Mouse (Mus musculus): ENCODE measurements around the gene Pik3c2a. TPM values are rescaled to one million over a fixed set of nuclear protein-coding genes. Genes with fewer than 3 reads are reported as not detected.

The Pik3c2a gene
- polyA plus RNA-seq, 2 experiments = 2.5 to 2.9 TPM

- Histone ChIP-seq H3K4me2 (ENCODE audit: low read depth) (no peak overlapping the region), H3K9ac (replicated peaks) (no peak overlapping the region), H3K36me3 (replicated peaks; ENCODE audit: control insufficient read depth, insufficient read depth, low read depth) (no peaks in the 10 kb centered on the region), H3K4me3 (ENCODE audit: insufficient read depth in 1 of 2, low read depth in 2 of 2, low read length in 2 of 2) (no peak overlapping the region), H3K4me1 (replicated peaks; ENCODE audit: control insufficient read depth in 2 of 2, insufficient read depth in 2 of 2, low read length in 1 of 2) (no peaks in the 10 kb centered on the region), H3K27ac (no peak overlapping the region), H3K9me3 (ENCODE audit: control insufficient read depth, low read length) (no peaks in the 10 kb centered on the region), H3K27me3 (ENCODE audit: control insufficient read depth, insufficient read depth, low read length) (no peaks in the 10 kb centered on the region)
- WGBS (ENCODE audit: insufficient replicate concordance) = 53% methylated on average over 1 of the region's 1 CpGs
- ATAC-seq (ENCODE audit: insufficient read depth) (no peak), DNase-seq (ENCODE audit: low read depth in 3 of 3, low spot score in 3 of 3) (no peak)
- TF ChIP-seq CTCF (IDR thresholded peaks at IDR 0.05; ENCODE audit: low read depth) (no peak), EP300 (IDR thresholded peaks at IDR 0.05; ENCODE audit: low read depth) (no peak)
These were observed 69.0 kb downstream of the Pik3c2a start for GRCm38 (mm10) chr7:116374284-116374683.

- TF ChIP-seq CTCF (IDR thresholded peaks at IDR 0.05; ENCODE audit: low read depth) (peak; percentile 64; the same call in 1 of the 2 replicates), EP300 (IDR thresholded peaks at IDR 0.05; ENCODE audit: low read depth) (no peak)
- Histone ChIP-seq H3K9me3 (ENCODE audit: control insufficient read depth, low read length) (no peaks in the 10 kb centered on the region), H3K4me3 (ENCODE audit: insufficient read depth in 1 of 2, low read depth in 2 of 2, low read length in 2 of 2) (no peak overlapping the region), H3K4me2 (ENCODE audit: low read depth) (peak overlapping the region; percentile 23), H3K4me1 (replicated peaks; ENCODE audit: control insufficient read depth in 2 of 2, insufficient read depth in 2 of 2, low read length in 1 of 2) (peaks cover 8 to 14% of the 10 kb centered on the region in 2 experiments; a peak in 3 of 4 replicates), H3K27ac (no peak overlapping the region), H3K9ac (replicated peaks) (no peak overlapping the region), H3K36me3 (replicated peaks; ENCODE audit: control insufficient read depth, insufficient read depth, low read depth) (peaks cover 18% of the 10 kb centered on the region), H3K27me3 (ENCODE audit: control insufficient read depth, insufficient read depth, low read length) (no peaks in the 10 kb centered on the region)
- ATAC-seq (ENCODE audit: insufficient read depth) (no peak), DNase-seq (ENCODE audit: low read depth in 3 of 3, low spot score in 3 of 3) (peak; percentile 47 to 53 (median 48))
- 80% methylated on average over 1 of the region's 1 CpGs for WGBS (ENCODE audit: insufficient replicate concordance)
These were observed 107.0 kb downstream of the Pik3c2a start for GRCm38 (mm10) chr7:116336226-116336625.

DNA sequence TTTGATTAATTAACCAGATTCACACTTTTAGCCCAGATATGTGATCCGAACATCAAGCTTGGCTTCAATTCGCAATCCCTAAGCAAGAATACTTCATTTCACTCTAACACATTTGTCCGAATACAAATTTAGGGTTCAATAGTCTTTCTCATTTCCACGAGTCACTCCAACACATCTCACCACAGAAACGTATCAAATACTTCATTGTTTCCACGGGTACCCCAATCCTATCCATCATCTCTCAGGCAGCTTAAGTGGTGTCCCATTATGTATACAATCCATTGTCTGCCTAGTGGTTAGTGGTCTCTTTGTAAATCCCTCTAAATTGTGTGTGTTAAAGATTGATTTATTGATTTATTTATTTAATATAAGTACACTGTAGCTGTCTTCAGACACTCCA, 108.1 kb downstream of the Pik3c2a start:
- H3K27me3 ChIP-seq (ENCODE audit: control insufficient read depth, insufficient read depth, low read length) = no peaks in the 10 kb centered on the region
- 57% methylated on average over 6 of the region's 6 CpGs for WGBS (ENCODE audit: insufficient replicate concordance)
- peaks cover 29% of the 10 kb centered on the region for H3K36me3 ChIP-seq (replicated peaks; ENCODE audit: control insufficient read depth, insufficient read depth, low read depth)
- H3K4me1 ChIP-seq (replicated peaks; ENCODE audit: control insufficient read depth in 2 of 2, insufficient read depth in 2 of 2, low read length in 1 of 2) = peaks cover 8 to 14% of the 10 kb centered on the region in 2 experiments; a peak in 3 of 4 replicates
- H3K4me2 ChIP-seq (ENCODE audit: low read depth) = peak overlapping the region; percentile 85
- peak overlapping the region; percentile 82 for H3K27ac ChIP-seq
- DNase-seq (ENCODE audit: low read depth in 3 of 3, low spot score in 3 of 3) (no peak), ATAC-seq (ENCODE audit: insufficient read depth) (no peak)
- peak overlapping the region; percentile 96 to 97 for H3K4me3 ChIP-seq (ENCODE audit: insufficient read depth in 1 of 2, low read depth in 2 of 2, low read length in 2 of 2)
- TF ChIP-seq CTCF (IDR thresholded peaks at IDR 0.05; ENCODE audit: low read depth) = no peak
- no peak for TF ChIP-seq EP300 (IDR thresholded peaks at IDR 0.05; ENCODE audit: low read depth)
- H3K9ac ChIP-seq (replicated peaks) = peak overlapping the region; percentile 94
- no peaks in the 10 kb centered on the region for H3K9me3 ChIP-seq (ENCODE audit: control insufficient read depth, low read length)

GRCm38 (mm10) chr7:116334669-116335038, 108.6 kb downstream of the Pik3c2a start:
- H3K9me3 ChIP-seq (ENCODE audit: control insufficient read depth, low read length) = no peaks in the 10 kb centered on the region
- peaks cover 33% of the 10 kb centered on the region for H3K36me3 ChIP-seq (replicated peaks; ENCODE audit: control insufficient read depth, insufficient read depth, low read depth)
- H3K27me3 ChIP-seq (ENCODE audit: control insufficient read depth, insufficient read depth, low read length) = no peaks in the 10 kb centered on the region
- DNase-seq (ENCODE audit: low read depth in 3 of 3, low spot score in 3 of 3) (peak in 1 of 3 experiments; percentile 29), ATAC-seq (ENCODE audit: insufficient read depth) (no peak)
- 8% methylated on average over 8 of the region's 8 CpGs for WGBS (ENCODE audit: insufficient replicate concordance)
- TF ChIP-seq EP300 (IDR thresholded peaks at IDR 0.05; ENCODE audit: low read depth) = no peak
- no peak for TF ChIP-seq CTCF (IDR thresholded peaks at IDR 0.05; ENCODE audit: low read depth)
- peak overlapping the region; percentile 82 for H3K27ac ChIP-seq
- H3K4me3 ChIP-seq (ENCODE audit: insufficient read depth in 1 of 2, low read depth in 2 of 2, low read length in 2 of 2) = peak overlapping the region; percentile 96 to 97
- peak overlapping the region; percentile 85 for H3K4me2 ChIP-seq (ENCODE audit: low read depth)
- H3K4me1 ChIP-seq (replicated peaks; ENCODE audit: control insufficient read depth in 2 of 2, insufficient read depth in 2 of 2, low read length in 1 of 2) = peaks cover 8 to 14% of the 10 kb centered on the region in 2 experiments; a peak in 3 of 4 replicates
- H3K9ac ChIP-seq (replicated peaks) = peak overlapping the region; percentile 94

GRCm38 (mm10) chr7:116333713-116334668, 109.3 kb downstream of the Pik3c2a start, which contains the start of gene Rps13:
Rps13 (minus strand) TSS chr7:116334195.
- Histone ChIP-seq H3K27ac (peak within 1 kb of the TSS; percentile 82), H3K4me3 (ENCODE audit: insufficient read depth in 1 of 2, low read depth in 2 of 2, low read length in 2 of 2) (peak within 1 kb of the TSS; percentile 96 to 97), H3K27me3 (ENCODE audit: control insufficient read depth, insufficient read depth, low read length) (no peaks in the 10 kb centered on the region), H3K9me3 (ENCODE audit: control insufficient read depth, low read length) (no peaks in the 10 kb centered on the region), H3K4me1 (replicated peaks; ENCODE audit: control insufficient read depth in 2 of 2, insufficient read depth in 2 of 2, low read length in 1 of 2) (peaks cover 8 to 14% of the 10 kb centered on the region in 2 experiments; a peak in 3 of 4 replicates), H3K36me3 (replicated peaks; ENCODE audit: control insufficient read depth, insufficient read depth, low read depth) (peaks cover 34% of the 10 kb centered on the region), H3K4me2 (ENCODE audit: low read depth) (peak within 1 kb of the TSS; percentile 92), H3K9ac (replicated peaks) (peak within 1 kb of the TSS; percentile 94)
- ATAC-seq (ENCODE audit: insufficient read depth) = peak; percentile 98
- under 1% methylated on average over 78 of the region's 78 CpGs for WGBS (ENCODE audit: insufficient replicate concordance)
- peak; percentile 90 to 93 (median 93) for DNase-seq (ENCODE audit: low read depth in 3 of 3, low spot score in 3 of 3)
- TF ChIP-seq CTCF (IDR thresholded peaks at IDR 0.05; ENCODE audit: low read depth) (no peak), EP300 (IDR thresholded peaks at IDR 0.05; ENCODE audit: low read depth) (no peak)

Measured in liver, embryonic 14.5 days (tissue).